Mouse (Mus musculus): ENCODE measurements around the gene Pcbp3.

The Pcbp3 gene

DNA sequence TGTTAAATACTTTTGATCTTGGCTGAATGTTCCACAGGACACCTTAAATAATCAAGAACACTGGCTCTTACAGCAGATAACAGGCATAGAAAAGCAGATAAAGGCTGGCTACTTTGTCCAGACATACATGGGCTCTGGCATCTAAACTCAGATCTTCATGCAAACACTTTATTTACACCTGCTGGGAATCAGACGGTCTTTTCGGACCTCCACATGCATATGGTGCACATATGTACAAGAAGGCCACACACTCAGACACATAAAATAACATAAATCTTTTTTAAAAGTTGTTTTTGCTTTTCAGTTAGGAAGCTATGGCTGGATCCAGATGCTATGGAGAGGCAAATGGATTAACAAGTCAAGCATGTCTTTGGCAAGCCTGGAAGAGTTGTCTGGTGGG is 37.2 kb downstream of the Pcbp3 start:
- no peak for DNase-seq

DNA sequence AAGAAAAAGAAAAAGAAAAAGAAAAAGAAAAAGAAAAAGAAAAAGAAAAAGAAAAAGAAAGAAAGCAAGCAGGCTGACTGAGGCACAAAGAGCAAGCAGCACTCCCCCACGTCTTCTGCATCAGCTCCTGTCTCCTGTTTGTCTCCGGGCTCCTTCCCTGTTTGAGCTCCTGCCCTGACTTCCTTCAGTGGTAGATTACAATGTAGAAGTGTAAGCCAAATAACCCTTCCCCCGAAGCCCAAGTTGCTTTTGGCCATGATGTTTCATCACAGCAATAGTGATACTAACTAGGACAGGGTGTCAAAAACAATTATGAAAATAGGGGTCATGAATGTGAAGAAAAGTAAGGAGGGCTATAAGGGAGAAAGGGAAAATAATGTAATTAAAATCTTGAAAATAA is 43.6 kb downstream of the Pcbp3 start:
- no peak for DNase-seq

DNA sequence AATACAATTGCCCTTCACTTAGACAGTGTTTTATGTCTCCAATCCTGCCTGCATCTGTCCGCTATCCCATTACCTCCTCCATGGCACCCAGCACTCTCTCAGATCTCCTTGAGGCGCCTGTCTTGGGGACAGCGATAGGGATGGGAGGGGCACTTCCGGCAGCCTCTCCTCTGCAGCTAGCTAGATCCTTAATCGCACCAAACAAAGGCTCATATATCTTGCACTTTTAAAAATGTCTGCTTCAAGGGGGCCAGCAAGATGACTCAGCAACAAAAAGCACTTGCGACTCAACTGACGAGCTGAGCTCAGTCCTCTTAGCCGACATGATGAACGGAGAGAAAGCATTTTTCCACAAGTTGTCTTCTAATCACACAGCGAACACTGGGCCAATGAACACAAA is 55.3 kb downstream of the Pcbp3 start:
- DNase-seq, result peak; percentile 73

DNA sequence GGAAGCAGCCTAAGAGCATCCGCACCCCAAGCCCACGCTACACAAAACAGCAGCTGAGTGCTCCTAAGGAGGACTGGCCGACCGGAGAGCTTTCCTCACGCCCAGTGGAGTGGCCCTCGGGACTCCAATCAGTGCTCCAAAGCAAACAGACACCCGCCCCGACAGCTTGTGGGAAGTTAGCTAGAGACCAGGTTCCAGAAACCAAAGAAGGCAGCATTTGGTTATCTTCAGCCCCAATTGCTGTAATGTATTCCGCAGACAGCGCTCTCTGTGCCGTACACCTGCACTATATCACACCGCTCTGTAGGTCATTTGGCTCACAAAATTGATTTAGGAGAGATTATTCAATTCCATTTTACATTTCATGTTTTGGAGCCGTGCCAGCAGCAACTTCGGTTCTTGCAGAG is 55.7 kb downstream of the Pcbp3 start:
- peak; percentile 48 for DNase-seq

DNA sequence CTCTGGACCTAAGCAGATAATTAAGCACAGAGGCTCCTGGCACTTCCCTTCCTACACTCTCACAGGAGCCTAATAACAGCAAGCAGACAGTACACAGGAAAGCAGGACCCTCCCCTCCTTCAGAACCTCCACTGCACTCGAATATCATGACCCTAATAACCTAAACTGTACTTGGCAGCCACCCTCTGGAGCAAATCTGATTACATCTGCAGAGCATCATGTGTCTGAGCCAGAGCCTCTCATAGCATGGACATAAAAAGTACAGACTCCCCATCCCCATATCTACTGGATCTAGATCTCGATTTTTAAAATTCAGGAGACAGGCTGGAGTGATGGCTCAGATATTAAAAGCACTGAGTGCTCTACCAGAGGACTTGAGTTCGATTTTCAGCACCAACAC is 58.0 kb downstream of the Pcbp3 start:
- no peak for DNase-seq

DNA sequence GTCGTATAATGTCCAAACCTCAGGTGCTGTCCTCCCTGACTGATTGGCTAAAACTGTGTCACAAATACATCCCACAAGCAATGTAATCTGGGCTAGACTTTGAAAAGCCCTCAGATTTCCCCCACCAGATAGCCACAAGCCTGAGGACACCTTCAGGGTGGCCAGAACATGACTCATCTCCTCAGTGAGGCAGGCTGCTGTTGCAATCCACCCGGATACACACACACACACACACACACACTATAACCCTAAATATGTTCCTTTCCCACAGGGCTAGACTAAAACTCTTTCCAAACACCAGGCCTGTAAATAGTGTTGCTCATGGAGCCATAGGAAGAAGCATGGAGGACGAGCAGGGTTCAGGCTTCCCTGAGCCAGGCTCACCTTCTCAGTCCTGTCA is 58.6 kb downstream of the Pcbp3 start:
- DNase-seq, result no peak

DNA sequence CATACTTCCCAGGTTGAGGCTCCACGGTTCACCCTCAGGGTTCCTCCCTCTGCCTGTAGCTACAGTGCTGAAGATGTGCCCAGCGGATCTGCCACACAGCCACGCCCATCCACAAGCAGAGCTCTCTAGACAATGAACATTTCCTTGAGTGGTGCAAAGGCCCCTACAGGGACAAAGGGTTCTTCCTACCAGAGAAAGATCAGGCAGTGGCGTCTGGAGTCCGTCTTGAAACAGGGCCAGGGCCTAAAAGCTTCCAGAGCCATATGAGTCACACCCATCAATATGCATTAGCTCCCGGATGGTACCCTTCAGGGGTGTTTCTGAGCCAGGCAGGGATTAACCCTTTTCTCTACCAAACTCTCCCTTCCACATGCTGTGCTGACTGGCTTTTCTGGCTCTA is 59.1 kb downstream of the Pcbp3 start:
- DNase-seq, result peak; percentile 22

DNA sequence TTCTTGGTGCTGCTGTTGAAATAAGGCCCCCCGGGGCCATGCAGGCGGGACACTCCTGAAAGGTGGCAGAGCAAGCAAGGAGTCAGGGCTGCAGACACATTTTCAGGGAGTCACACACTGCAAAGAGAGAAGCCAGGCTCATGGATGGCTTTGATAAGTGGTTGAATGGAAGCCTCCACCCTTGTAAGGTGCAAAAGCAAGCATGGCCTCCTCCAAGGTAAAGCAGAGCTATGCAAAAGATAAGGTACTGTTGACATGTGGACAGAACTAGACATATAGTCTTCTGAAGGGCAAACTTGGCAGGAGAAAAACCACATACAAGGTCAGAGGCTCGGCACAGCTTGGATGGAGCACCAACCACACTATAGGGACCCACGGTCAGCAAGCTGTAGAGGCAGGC is 63.3 kb downstream of the Pcbp3 start:
- DNase-seq, result no peak

DNA sequence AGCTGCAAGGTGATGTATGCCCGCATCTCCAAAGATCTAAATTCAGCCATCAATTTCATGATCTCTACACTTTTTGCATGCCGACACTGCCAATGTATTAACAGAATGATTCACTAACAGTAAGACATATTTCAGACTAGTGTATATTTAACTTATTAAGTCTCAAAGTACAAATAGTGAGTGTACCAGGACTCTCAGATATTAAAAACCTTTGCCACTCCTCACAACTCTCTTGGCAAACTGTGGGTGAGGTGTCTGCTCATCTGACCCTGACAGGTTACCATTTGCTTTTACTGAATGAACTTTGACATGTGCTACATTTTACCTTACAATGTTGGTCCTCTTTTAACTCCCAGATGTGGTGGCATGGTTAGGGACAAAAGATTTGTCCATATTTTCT is 70.2 kb downstream of the Pcbp3 start:
- no peak for DNase-seq

DNA sequence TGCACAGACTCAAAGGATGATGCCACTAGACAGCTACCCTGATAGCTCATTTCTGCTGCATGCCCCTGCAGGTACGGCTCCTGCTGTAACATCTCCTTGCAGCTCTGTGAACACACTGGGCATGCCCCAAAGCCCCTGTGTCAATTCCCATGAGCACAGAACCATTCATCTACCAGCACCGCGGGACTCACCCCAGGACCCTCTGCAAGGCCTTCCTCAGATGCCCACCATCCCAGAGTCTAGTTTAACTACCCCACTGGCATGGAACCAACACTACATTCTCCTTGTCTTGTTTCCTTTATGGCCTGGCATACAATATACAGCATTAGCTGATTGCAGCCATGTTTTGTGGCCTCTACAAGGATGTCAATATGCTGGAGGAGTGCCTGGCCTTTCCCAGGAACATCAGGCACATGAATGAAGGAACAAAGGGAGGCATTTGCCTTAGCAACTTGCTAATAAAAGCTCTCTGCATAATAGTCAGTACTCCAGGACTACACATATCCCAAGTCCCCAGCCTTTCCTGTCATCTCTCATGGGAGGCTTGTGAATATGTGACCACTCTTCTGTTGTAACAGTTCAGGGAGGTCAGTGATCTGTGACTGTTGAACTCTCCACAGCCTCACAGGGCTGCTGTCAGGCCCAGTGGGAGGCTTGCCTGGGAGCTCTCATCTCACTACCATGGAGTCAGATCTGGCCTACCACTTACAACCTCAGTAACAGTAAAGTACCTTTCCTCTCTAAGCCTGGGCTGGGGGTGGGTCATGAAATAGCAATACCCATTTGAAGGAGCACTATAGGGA is 78.0 kb downstream of the Pcbp3 start:
- no peak for DNase-seq

DNA sequence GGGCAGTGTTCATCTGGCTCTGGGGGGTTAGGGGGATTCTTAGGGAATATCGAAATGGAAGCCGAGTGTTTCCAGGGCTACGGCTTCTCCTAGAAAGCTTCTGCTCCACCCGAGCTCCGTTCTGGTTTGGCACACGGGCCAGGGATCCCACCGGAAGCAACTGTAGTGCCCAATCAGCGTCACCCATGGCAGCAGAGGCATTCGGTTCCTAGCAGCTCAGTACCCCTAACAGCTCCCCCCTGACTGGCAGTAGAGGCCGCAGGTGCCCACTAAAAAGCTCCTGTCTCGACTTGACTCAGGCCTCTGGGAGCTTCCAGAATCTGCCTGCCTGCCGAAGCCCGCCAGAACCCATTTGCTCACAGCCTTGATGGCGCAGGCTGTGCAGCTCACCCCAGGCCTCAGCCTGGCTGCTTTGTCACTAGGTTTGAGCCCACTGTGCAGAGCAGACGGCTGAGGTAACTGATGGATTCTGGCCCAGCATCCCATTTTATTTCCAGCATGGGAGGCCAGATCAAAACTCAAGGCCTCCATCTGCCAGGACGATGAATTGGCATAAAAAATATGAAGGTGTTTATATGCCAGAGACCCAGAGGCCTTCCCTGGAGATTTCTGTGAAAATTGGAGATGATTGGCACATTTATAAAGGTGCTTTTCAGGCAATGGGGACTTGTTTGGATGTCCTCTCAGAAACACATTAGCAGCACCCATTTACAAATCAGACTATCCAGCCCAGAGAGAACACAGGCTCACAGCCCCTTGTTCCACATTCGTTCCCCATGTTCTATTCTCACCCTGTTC is 78.8 kb downstream of the Pcbp3 start:
- no peak for DNase-seq

DNA sequence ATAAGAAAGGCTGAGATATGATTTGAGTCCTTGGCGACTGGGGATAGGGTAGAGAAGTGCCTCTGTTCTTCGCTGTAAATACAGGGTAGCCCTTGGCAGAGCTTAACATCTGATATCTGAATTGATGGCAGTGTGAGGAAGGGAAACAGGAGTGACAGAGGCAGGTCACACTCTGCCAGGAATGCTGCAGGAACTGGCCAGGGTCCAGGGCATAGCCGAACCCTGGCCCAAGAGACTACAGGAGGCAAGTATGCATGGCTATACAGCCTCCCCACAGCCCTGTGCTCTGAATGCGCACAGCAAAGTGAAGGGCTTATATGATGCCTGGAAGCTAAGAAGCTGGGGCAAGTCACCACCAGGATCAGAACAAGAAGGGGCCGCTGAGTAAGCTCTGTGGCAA is 79.8 kb downstream of the Pcbp3 start:
- no peak for DNase-seq

DNA sequence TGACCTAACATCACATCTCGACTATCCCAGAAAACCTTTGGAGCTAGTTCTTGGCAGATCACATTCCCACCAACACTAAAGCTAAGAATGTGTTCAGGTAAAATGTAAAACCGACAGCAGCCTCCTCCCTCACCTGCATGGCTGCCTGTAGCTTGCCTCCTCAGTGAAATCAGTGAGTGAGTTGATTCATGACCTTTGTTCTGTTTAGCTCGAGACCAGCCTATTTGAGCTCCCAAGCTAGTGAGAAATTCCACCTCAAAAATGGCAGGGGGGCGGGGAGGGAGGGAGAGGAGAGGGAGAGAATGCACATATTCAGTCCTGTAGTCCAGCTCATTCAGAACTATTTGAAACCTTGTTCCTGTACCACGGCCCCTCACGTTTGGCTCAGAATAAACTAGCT is 86.4 kb downstream of the Pcbp3 start:
- no peak for DNase-seq

DNA sequence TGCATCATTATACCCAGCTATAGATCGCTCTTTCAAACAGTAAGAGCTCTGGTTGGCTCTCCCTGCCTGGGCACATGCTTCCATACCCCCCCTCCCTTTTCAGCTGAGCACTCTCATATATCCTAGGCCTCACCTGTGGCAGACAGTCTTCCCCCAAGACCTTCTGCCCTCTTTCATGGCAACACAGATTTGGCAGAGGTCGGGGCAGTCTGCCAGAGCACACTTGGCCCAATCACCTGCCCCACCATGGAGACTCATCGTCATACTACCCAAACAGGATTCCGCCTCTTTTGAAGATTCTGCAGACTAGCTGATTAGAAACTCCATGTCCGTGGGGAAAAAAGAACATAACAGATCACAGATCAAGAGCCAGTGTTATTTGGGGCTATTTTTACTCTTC is 86.8 kb downstream of the Pcbp3 start:
- DNase-seq, result no peak

DNA sequence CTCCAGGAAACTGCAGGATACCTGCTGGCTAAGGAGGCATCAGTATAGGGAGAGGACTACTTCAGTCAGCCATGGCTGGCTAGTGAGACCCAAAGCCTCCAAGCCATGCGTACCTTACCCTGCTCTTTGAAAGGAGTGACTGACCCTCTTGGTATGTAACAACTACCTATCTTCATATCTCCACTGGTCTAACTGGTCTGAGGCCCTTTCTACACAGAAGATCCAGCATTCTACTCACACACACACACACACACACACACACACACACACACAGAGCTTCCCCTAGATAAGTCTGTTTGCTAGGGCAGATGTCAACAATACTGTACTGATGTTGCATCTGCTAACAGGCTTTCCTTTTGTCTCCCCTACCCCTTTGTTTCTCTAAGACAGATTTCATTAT is 87.3 kb downstream of the Pcbp3 start:
- DNase-seq, result no peak

DNA sequence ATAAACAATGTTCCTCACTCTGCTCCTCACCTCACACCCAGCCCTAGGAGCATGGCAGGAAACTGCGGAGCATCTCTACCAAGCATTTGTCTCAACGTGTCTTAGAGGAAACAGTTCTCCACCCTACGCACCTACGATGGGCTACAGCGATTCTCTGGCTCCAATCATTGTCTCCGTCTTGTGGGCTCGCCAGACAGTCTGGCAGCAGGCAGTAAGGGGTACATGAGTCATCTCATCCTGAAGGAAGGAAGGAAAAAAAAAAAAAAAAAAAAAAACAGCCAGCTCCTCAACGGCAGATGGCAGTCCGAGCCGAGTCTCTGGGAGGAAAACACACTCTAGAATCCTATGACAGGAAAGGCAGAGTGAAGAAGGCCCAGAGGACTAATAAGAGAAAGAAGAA is 87.7 kb downstream of the Pcbp3 start:
- DNase-seq, result no peak

DNA sequence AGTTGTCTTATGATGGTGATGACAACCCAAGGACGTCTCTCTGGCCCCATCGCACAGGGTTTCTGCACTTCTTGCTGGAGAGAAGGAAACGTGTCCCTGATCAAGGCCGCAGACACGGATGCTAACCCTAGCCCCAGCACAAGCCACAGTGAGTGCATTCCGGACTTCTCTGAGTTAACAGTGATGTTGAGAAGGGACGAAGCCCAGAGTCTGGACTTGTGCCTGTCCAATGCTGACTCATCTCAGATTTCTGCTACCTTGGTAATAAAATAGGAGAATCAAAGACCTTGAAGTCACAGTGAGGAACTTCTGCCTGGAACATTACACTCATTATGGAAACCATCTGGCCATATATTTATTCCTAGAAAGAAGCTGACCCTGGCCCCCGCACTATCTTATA is 89.0 kb downstream of the Pcbp3 start:
- no peak for DNase-seq

DNA sequence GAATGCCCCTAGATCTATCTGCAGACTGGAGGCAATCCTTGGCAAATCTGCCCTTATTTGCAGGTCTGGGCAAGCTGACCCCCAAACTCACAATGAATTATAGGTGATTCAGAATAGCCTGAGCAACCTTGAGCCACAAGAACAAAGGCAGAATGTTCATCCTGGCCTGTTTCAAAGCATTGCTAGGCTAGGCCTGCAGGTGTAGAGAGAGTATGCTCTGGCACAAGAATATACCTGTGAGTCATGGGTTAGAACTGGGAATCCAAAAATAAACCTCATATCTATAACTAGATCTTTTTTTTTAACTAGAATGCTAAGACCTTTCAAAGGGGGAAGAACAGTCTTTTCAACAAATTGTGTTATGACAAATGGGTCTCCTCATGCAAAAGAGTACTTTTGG is 95.8 kb downstream of the Pcbp3 start:
- no peak for DNase-seq

DNA sequence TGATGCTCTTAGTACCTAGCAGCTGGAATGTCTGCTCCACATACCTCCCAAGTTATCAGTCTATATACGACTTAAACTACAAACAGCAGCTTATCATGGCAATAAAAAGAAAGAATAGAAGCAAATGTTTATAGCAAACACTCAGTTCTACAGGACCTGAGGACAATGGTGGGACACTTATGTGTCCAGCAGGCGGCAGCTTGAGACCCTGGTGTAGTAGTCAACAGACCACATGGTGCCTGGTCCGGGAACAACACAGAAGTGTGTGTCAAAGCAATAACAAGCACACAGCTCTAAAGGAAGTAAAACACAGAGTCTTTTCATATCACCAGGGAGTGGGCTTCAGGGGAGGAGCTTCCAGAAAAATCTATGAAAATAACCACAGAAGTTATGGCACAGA is 100.7 kb downstream of the Pcbp3 start:
- DNase-seq, result no peak

DNA sequence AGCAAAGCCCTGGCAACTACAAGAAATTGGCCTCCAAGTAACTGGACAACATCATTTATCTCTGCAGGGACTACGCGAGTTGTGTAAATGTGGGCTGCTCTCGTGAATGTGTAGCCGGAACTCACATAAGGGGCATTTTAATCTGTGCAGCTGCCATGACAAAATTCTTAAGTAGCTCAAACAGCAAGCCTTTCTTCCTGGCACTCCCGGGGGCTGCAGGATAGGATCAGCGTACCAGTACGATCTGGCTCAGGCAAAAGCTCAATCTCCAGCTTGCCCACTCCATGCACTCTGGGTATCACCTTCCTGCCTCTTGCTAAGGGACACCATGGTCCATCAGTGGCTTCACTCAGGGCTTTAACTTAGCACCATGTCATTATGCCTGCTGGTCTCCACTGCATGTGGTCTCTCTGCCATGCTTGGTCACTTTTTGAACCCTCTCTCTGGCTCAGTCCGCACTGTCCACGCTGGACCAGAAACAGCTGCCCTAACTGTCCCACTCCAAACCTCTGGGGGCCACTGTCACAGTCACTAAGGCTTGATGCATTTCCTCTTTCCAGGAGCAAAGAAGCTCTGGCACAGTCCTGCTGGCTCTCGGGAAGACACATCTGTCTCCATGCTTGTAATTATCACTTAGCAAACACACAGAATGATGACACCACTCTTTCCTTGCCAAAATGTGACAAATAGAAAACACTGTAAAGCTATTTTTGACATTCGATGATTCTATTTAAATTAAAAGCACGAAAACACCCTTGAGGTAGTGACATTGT is 102.1 kb downstream of the Pcbp3 start:
- DNase-seq, result no peak

DNA sequence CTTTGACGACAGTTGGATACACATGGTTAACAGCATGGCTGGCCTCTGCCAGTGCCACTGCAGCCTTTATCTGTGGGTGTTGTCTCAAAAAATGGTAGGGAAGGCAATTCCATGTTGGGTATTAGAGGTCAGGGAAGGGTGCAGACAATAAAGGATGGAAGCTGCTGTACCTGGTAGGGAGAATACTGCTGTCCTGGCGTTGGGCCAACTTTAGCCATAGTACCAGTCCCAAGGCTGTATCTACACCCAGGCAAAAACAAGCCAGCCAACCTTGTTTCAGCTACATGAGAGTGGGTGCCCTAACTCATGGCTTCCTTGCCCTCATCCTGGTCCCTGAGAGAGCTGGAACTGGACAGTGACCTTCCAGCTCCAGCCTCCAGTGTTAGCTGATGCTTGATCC is 103.8 kb downstream of the Pcbp3 start:
- DNase-seq, result no peak

DNA sequence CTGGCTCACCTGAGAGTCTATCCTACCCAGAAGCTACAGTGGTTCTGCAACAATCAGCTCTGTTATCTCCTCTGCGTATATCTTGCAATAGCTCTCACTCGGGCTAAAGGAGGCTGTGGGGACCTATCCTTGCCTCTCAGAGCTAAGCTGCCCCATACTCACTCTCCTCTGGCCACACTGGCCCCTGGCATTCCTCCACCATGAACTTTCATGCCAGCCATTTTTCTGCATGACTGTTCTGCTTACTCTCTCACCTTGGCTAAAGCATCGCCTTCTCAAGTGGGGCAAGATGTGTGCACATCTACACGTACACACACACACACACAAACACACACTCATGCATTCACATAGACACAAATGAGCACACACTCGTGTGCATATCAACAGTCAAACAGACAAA is 115.2 kb downstream of the Pcbp3 start:
- no peak for DNase-seq

DNA sequence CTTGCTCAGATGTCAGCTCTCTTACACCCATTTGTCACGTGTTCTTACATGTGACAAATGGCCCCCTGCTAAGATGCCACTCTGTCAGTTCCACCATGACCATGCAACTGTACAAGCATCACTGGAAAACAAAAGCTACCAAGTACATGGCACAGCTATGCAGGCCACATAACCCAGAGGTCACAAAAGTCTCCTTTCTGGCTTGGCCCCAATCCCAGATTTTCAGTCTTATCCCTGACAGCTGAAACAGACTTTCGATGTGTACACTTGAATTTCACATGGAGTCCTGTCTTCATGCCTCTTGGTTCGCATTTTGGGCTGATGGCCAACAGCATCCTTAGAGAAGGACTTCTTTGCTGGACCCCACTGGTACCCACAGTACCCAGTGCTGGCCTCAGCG is 116.8 kb downstream of the Pcbp3 start:
- no peak for DNase-seq

DNA sequence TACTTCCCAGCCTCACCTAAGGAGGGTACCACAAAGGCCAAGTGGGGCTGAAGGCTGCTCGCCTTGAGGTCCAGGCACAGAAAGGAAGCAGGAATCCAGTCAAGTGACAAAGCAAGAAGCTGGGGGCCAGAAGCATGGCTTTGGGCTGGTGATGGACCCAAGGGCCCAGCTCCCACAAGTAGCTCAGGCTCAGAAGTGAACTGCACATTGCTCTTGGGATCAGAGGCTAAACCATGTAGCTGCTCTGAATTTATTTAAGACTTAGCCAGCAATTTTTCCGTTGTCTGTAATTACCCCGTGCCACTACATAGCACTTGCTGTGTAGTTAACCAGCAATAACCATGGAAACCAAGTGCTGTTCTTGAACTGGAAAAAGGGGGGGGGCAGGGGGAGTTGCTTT is 117.3 kb downstream of the Pcbp3 start:
- no peak for DNase-seq
